Mouse (Mus musculus) stomach, postnatal 0 days (tissue): ENCODE measurements around the gene Dexi.

Experiments used
- CTCF ChIP-seq: IDR thresholded peaks from 2 replicates; pipeline ENCODE4 v1.5.1; 2016; ENCODE audit warnings: antibody characterized with exemption, low read depth, mild to moderate bottlenecking, moderate library complexity
- EP300 ChIP-seq: optimal IDR thresholded peaks from 2 replicates; pipeline ENCODE3; 2016; ENCODE audit warnings: antibody characterized with exemption

DNA sequence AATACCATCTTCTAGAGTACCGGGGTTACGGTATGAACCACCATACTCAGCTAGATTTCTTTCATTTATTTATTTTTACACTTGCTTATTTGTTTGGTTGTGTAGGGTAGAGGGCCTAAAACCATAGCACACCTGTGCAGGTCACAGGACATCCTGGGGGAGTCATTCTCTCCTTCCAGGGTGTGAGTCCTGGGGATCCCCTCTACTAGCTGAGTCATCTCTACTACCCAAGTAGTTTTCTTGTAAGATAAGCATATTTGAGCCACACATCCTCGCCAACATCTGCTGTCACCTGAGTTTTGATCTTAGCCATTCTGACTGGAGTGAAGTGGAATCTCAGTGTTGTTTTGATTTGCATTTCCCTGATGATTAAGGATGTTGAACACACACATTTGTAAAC is 50.3 kb downstream of the Dexi start:
- no peak for TF ChIP-seq CTCF
- no peak for TF ChIP-seq EP300
